Mouse (Mus musculus) liver, embryonic 14.5 days (tissue): ENCODE measurements at regions not wholly inside any gene's neighbourhood (a gene's known extent, or its start where the extent isn't known, plus 50 kb on each side); places are given as distances from the start of the nearest gene placed in this dataset.

Experiments
- CTCF ChIP-seq: IDR thresholded peaks from 2 replicates; pipeline ENCODE4 v1.5.1; 2016; ENCODE audit warnings: antibody characterized with exemption, low read depth, control low read depth
- EP300 ChIP-seq: IDR thresholded peaks from 2 replicates; pipeline ENCODE4 v1.6.1; 2016; ENCODE audit warnings: antibody characterized with exemption, low read depth

- TF ChIP-seq EP300 (no peak), CTCF (no peak)
These were observed 915.1 kb upstream of the Lrrc6 start for GRCm38 (mm10) chr15:67415840-67416239.
